Mouse (Mus musculus) bone marrow, adult 2 months (tissue): ENCODE results near the gene Palmd. TPM values are rescaled to one million over a fixed set of nuclear protein-coding genes. Genes with fewer than 3 reads are reported as not detected.

ENCODE experiments used
- H3K27ac ChIP-seq: fragments of 200-500 bp; 2 replicates; pipeline ENCODE4 v1.5.1; 2012; ENCODE audit warnings: low read depth, mild to moderate bottlenecking, control low read depth, inconsistent platforms, low read length; ENCODE audit not compliant: control insufficient read depth, poor library complexity, insufficient read depth
- H3K4me1 ChIP-seq: fragments of 200-500 bp; 2 replicates; pipeline ENCODE4 v1.6.1; 2011; ENCODE audit warnings: low read length; ENCODE audit not compliant: control insufficient read depth, insufficient read depth
- H3K4me3 ChIP-seq: fragments of 200-500 bp; replicated peaks from 2 replicates; pipeline ENCODE3; 2011; ENCODE audit warnings: mild to moderate bottlenecking, low read depth, low read length, control low read depth; ENCODE audit not compliant: control insufficient read depth
- CTCF ChIP-seq: fragments of 200-500 bp; IDR thresholded peaks from 2 replicates; pipeline ENCODE4 v1.5.1; 2011; ENCODE audit warnings: low read length, control low read depth; ENCODE audit not compliant: control insufficient read depth, insufficient read depth
- POLR2A ChIP-seq: fragments of 200-500 bp; IDR thresholded peaks from 2 replicates; pipeline ENCODE4 v1.6.1; 2011; ENCODE audit warnings: low read depth, mild to moderate bottlenecking, control low read depth, low read length, borderline replicate concordance; ENCODE audit not compliant: control insufficient read depth
- WGBS: fragments of 180-500 bp; shearing (Covaris S2); methylation state at CpG from one replicate; pipeline ENCODE4 v1.1.7; 2018; 5-methylcytosine and 5-hydroxymethylcytosine counted together
- polyA plus RNA-seq: library from polyadenylated mRNA; stranded (reverse); fragments of >200 nt; gene quantifications from 2 replicates; pipeline ENCODE4 v1.2.4, GENCODE M21; 2011; ENCODE audit warnings: low replicate concordance; ENCODE audit not compliant: missing spikeins, insufficient read depth, insufficient read length

The Palmd gene
- polyA plus RNA-seq, 1 experiment = 1.6 TPM

DNA sequence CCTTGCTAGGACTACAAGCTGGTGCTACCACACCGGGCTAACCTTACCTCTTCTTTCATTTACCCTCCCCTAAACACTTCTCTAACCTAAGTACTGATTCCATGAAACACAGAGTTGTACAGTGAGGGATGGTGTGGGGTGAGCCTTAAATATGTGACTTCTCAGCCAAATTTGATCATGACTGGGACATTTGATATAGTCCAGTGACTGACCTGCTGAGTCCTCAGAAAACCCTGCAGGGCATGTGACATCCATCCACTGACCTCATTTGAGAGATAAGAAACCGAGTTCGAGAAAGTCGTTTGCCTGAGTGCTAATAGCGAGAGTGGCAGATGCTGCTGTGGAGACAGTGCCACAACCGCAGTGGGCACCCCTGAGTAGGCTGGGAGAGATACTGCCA, 54.4 kb downstream of the Palmd start:
- WGBS = 81% methylated on average over 6 of the region's 6 CpGs

DNA sequence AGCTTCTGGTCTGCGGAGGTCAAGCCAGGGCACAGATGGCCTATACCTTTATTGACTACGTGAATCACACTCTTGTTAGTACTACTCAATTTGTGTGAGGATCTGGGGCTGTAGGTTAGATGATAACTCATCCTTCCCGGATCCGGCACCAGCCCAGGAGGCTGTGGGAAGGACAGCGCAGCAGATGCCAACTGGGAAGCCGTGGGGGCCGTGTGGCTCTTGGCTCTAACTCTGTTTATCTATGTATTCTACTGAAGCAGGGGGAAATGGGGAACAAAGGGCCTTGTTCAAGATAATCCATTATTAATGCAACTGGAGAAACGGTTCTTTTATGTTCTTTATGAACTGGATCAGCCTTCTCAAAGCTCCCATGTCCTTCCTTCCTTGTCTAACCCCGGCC, 62.2 kb downstream of the Palmd start:
- no peaks in the 10 kb centered on the region for H3K4me1 ChIP-seq
- no peak overlapping the region for H3K4me3 ChIP-seq
- TF ChIP-seq POLR2A (no peak), CTCF (no peak)
- no peak overlapping the region for H3K27ac ChIP-seq
- WGBS = 84% methylated on average over 9 of the region's 9 CpGs

More for the DNA sequence above, 54.4 kb downstream of the Palmd start:
- no peak overlapping the region for H3K4me3 ChIP-seq
- H3K27ac ChIP-seq = no peak overlapping the region
- no peak for TF ChIP-seq CTCF
- no peaks in the 10 kb centered on the region for H3K4me1 ChIP-seq

- TF ChIP-seq CTCF (no peak), POLR2A (no peak)
- no peak overlapping the region for H3K27ac ChIP-seq
- 90% methylated on average over 16 of the region's 16 CpGs for WGBS
- no peaks in the 10 kb centered on the region for H3K4me1 ChIP-seq
- H3K4me3 ChIP-seq = no peak overlapping the region
Observed at GRCm38 (mm10) chr3:116905898-116906297, 62.9 kb downstream of the Palmd start.

DNA sequence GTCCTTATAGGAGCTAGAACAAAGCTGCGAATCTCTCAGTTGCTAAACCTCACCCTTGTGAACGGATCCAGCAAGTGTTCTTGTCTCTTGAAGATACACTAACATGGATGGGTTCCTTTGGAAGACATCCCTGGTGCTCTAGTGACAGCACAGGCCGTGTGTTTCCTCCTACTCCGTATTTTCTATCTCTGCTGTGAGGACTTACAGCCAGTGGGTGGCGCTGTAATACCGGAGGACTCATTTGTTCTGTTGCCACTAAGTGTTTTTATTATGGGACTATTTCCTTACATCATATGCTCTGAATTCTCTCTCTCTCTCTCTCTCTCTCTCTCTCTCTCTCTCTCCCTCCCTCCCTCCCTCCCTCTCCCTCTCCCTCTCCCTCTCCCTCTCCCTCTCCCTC, 64.6 kb downstream of the Palmd start:
- H3K4me1 ChIP-seq = no peaks in the 10 kb centered on the region
- no peak overlapping the region for H3K4me3 ChIP-seq
- WGBS = 51% methylated on average over 6 of the region's 6 CpGs

DNA sequence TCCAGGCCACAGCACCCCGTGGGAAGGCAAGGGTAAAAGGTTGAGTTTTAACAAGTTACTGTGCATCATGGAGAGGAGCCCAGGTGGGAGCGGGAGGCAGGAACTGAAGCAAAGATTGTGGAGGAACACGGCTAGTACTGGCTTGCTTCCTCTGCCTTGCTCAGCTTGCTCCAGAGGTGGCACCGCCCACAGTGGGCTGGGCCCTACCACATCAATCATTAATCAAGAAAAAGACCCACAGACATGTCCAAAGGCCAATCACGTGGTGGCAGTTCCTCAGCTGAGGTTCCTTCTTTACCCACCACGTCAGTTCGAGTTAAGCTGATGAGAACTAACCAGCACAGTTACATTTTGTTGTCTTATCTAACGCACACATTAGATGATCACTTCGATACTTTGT, 75.9 kb downstream of the Palmd start:
- WGBS = 47% methylated on average over 9 of the region's 9 CpGs
- H3K4me1 ChIP-seq = no peaks in the 10 kb centered on the region
- TF ChIP-seq POLR2A (no peak), CTCF (no peak)
- H3K27ac ChIP-seq = no peak overlapping the region
- H3K4me3 ChIP-seq = no peak overlapping the region

More for the DNA sequence above, 64.6 kb downstream of the Palmd start:
- TF ChIP-seq CTCF (0 out of 2 replicates have a peak, but pooled peaks have one; percentile 8), POLR2A (no peak)
- H3K27ac ChIP-seq = no peak overlapping the region

- H3K4me1 ChIP-seq = no peaks in the 10 kb centered on the region
- TF ChIP-seq POLR2A (no peak), CTCF (no peak)
- H3K4me3 ChIP-seq = no peak overlapping the region
- 88% methylated on average over 6 of the region's 6 CpGs for WGBS
- H3K27ac ChIP-seq = no peak overlapping the region
Observed at GRCm38 (mm10) chr3:116892206-116892563, 76.6 kb downstream of the Palmd start.

DNA sequence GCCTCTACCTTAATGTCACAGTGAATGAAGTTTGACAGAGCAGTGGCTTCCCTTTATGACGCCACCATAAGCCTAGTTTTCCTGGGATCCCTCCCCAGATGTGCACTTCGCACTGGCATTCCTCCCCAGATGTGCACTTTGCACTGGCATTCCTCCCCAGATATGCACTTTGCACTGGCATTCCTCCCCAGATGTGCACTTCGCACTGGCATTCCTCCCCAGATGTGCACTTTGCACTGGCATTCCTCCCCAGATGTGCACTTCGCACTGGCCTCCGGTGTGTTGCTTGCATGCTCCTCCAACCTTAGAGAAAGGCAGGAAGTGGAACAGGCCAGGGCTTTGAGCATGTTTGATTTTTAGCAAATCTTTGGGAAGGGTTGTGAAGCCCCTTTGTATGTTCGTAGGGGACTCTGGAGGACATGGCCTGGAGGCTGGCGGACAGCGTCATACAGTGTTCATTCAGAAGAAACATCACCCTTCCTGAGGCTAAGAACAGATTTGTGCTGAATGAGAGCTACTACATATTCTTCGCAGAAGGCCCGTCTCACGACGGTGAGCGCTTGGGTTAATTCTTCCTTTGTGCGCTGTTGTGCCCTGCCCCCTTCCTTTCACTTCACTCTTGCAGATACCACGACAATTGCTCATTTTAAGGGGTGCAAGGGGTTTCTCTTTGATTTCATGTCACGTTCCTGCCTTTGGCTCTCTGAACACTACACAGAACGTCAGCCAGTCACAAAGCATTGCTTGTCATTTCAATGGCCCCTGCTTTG, 77.2 kb downstream of the Palmd start:
- H3K4me3 ChIP-seq = no peak overlapping the region
- TF ChIP-seq POLR2A = no peak
- H3K4me1 ChIP-seq = no peaks in the 10 kb centered on the region
- 92% methylated on average over 17 of the region's 17 CpGs for WGBS
- H3K27ac ChIP-seq = no peak overlapping the region

DNA sequence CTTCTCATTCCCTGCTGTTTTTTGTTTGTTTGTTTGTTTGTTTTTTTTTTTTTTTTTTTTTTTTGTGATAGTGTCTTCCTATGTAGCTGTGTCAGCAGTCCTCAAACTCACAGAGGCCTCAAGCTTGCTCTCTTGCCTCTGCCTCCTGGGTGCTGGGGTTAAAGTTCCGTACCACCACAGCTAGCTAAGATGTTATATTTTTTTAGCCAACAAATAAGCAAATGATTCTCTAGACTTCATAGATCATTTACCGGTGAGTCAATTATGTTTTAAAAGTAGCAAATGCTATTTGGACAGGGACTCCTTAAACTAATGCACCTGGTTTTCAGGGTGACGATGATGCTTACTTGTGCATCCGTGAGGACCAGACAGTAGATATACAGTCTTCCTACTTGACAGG, 78.2 kb downstream of the Palmd start:
- Histone ChIP-seq H3K4me3 (no peak overlapping the region), H3K4me1 (no peaks in the 10 kb centered on the region), H3K27ac (no peak overlapping the region)
- TF ChIP-seq POLR2A (no peak), CTCF (no peak)
- 88% methylated on average over 4 of the region's 4 CpGs for WGBS

GRCm38 (mm10) chr3:116889358-116889757, 79.4 kb downstream of the Palmd start:
- no peaks in the 10 kb centered on the region for H3K4me1 ChIP-seq
- no peak overlapping the region for H3K4me3 ChIP-seq
- TF ChIP-seq POLR2A (no peak), CTCF (no peak)
- 93% methylated on average over 7 of the region's 7 CpGs for WGBS
- no peak overlapping the region for H3K27ac ChIP-seq
